Mouse (Mus musculus): ENCODE data around the gene Pqlc2. TPM values are rescaled to one million over a fixed set of nuclear protein-coding genes. Genes with fewer than 3 reads are reported as not detected.

Gene Pqlc2
- polyA plus RNA-seq, 1 experiment from 2014 or later: 15.0 TPM

GRCm38 (mm10) chr4:139258621-139259301 is 51.7 kb downstream of the Pqlc2 start:
- H3K9ac ChIP-seq: no peak overlapping the region

GRCm38 (mm10) chr4:139256708-139257107 is 53.8 kb downstream of the Pqlc2 start:
- 56% methylated on average over 8 of the region's 8 CpGs for WGBS
- peak overlapping the region; percentile 98; the same call in 1 of the 2 replicates for H3K27ac ChIP-seq
- ATAC-seq (ENCODE audit: insufficient number of reproducible peaks, insufficient read depth, low FRiP score, low TSS enrichment): no peak
- no peak overlapping the region for H3K4me2 ChIP-seq (replicated peaks)
- 0 out of 2 replicates have a peak overlapping the region, but pooled peaks have one; percentile 10 for H3K9ac ChIP-seq
- H3K9me3 ChIP-seq: no peaks in the 10 kb centered on the region
- no peak overlapping the region for H3K4me3 ChIP-seq
- peaks cover 28% of the 10 kb centered on the region for H3K36me3 ChIP-seq
- no peaks in the 10 kb centered on the region for H3K27me3 ChIP-seq
- H3K4me1 ChIP-seq: peaks cover 81% of the 10 kb centered on the region

More at GRCm38 (mm10) chr4:139258621-139259301, 51.7 kb downstream of the Pqlc2 start:
- Histone ChIP-seq H3K27me3 (no peaks in the 10 kb centered on the region), H3K4me2 (replicated peaks) (no peak overlapping the region), H3K9me3 (no peaks in the 10 kb centered on the region), H3K4me1 (peaks cover 72% of the 10 kb centered on the region), H3K4me3 (no peak overlapping the region), H3K36me3 (peaks cover 48% of the 10 kb centered on the region), H3K27ac (peak overlapping the region; percentile 98)
- 51% methylated on average over 6 of the region's 6 CpGs for WGBS
- ATAC-seq (ENCODE audit: insufficient number of reproducible peaks, insufficient read depth, low FRiP score, low TSS enrichment): peak; percentile 76

- H3K4me1 ChIP-seq: peaks cover 83% of the 10 kb centered on the region
- 84% methylated on average over 4 of the region's 4 CpGs for WGBS
- H3K4me3 ChIP-seq: no peak overlapping the region
- H3K9me3 ChIP-seq: no peaks in the 10 kb centered on the region
- ATAC-seq (ENCODE audit: insufficient number of reproducible peaks, insufficient read depth, low FRiP score, low TSS enrichment): no peak
- H3K4me2 ChIP-seq (replicated peaks): no peak overlapping the region
- H3K27me3 ChIP-seq: no peaks in the 10 kb centered on the region
- no peak overlapping the region for H3K9ac ChIP-seq
- H3K36me3 ChIP-seq: peaks cover 22% of the 10 kb centered on the region
- H3K27ac ChIP-seq: no peak overlapping the region
These were observed 54.4 kb downstream of the Pqlc2 start for GRCm38 (mm10) chr4:139256146-139256545.

- H3K36me3 ChIP-seq: peaks cover 13% of the 10 kb centered on the region; the same call in 1 of the 2 replicates
- no peak for ATAC-seq (ENCODE audit: insufficient number of reproducible peaks, insufficient read depth, low FRiP score, low TSS enrichment)
- H3K27me3 ChIP-seq: no peaks in the 10 kb centered on the region
- WGBS: 53% methylated on average over 9 of the region's 9 CpGs
- peak overlapping the region; percentile 91 for H3K27ac ChIP-seq
- H3K4me1 ChIP-seq: peaks cover 86% of the 10 kb centered on the region
- H3K4me3 ChIP-seq: no peak overlapping the region
- no peak overlapping the region for H3K9ac ChIP-seq
- H3K4me2 ChIP-seq (replicated peaks): no peak overlapping the region
- no peaks in the 10 kb centered on the region for H3K9me3 ChIP-seq
These were observed 57.3 kb downstream of the Pqlc2 start for GRCm38 (mm10) chr4:139253206-139253605.

GRCm38 (mm10) chr4:139252051-139252760 is 58.3 kb downstream of the Pqlc2 start:
- H3K27ac ChIP-seq: peak overlapping the region; percentile 91
- H3K4me2 ChIP-seq (replicated peaks): peak overlapping the region; percentile 14
- 0 out of 2 replicates have a peak overlapping the region, but pooled peaks have one; percentile 19 for H3K9ac ChIP-seq
- H3K9me3 ChIP-seq: no peaks in the 10 kb centered on the region
- H3K27me3 ChIP-seq: no peaks in the 10 kb centered on the region
- peak; percentile 78; the same call in 1 of the 2 replicates for ATAC-seq (ENCODE audit: insufficient number of reproducible peaks, insufficient read depth, low FRiP score, low TSS enrichment)
- H3K36me3 ChIP-seq: peaks cover 3% of the 10 kb centered on the region; the same call in 1 of the 2 replicates
- H3K4me3 ChIP-seq: no peak overlapping the region
- peaks cover 86% of the 10 kb centered on the region for H3K4me1 ChIP-seq
- WGBS: 17% methylated on average over 22 of the region's 22 CpGs

- Histone ChIP-seq H3K9ac (no peak overlapping the region), H3K4me3 (no peak overlapping the region), H3K27me3 (no peaks in the 10 kb centered on the region), H3K27ac (peak overlapping the region; percentile 91), H3K4me2 (replicated peaks) (no peak overlapping the region), H3K4me1 (peaks cover 86% of the 10 kb centered on the region), H3K36me3 (0 out of 2 replicates have a peak, but pooled peaks cover under 1% of the 10 kb centered on the region), H3K9me3 (no peaks in the 10 kb centered on the region)
- ATAC-seq (ENCODE audit: insufficient number of reproducible peaks, insufficient read depth, low FRiP score, low TSS enrichment): no peak
- WGBS: 54% methylated on average over 8 of the region's 8 CpGs
These were observed 59.6 kb downstream of the Pqlc2 start for GRCm38 (mm10) chr4:139250886-139251285.

GRCm38 (mm10) chr4:139250043-139250442 is 60.5 kb downstream of the Pqlc2 start:
- Histone ChIP-seq H3K36me3 (0 out of 2 replicates have a peak, but pooled peaks cover 7% of the 10 kb centered on the region), H3K9ac (no peak overlapping the region; the same call in 1 of the 2 replicates), H3K4me3 (no peak overlapping the region), H3K4me2 (replicated peaks) (no peak overlapping the region), H3K27ac (peak overlapping the region; percentile 91), H3K9me3 (no peaks in the 10 kb centered on the region), H3K27me3 (no peaks in the 10 kb centered on the region), H3K4me1 (peaks cover 92% of the 10 kb centered on the region)
- 38% methylated on average over 5 of the region's 5 CpGs for WGBS
- no peak for ATAC-seq (ENCODE audit: insufficient number of reproducible peaks, insufficient read depth, low FRiP score, low TSS enrichment)

GRCm38 (mm10) chr4:139248736-139249135 is 61.8 kb downstream of the Pqlc2 start:
- Histone ChIP-seq H3K9me3 (no peaks in the 10 kb centered on the region), H3K4me3 (no peak overlapping the region), H3K27ac (peak overlapping the region; percentile 91; the same call in 1 of the 2 replicates), H3K27me3 (no peaks in the 10 kb centered on the region), H3K4me1 (peaks cover 95% of the 10 kb centered on the region), H3K4me2 (replicated peaks) (no peak overlapping the region), H3K9ac (no peak overlapping the region), H3K36me3 (0 out of 2 replicates have a peak, but pooled peaks cover 10% of the 10 kb centered on the region)
- 85% methylated on average over 5 of the region's 5 CpGs for WGBS
- no peak for ATAC-seq (ENCODE audit: insufficient number of reproducible peaks, insufficient read depth, low FRiP score, low TSS enrichment)

GRCm38 (mm10) chr4:139247966-139248365 is 62.5 kb downstream of the Pqlc2 start:
- no peak overlapping the region for H3K4me3 ChIP-seq
- WGBS: 77% methylated on average over 7 of the region's 7 CpGs
- H3K4me1 ChIP-seq: peaks cover 93% of the 10 kb centered on the region
- H3K27ac ChIP-seq: peak overlapping the region; percentile 78; the same call in 1 of the 2 replicates
- no peak overlapping the region for H3K9ac ChIP-seq
- no peak overlapping the region for H3K4me2 ChIP-seq (replicated peaks)
- H3K27me3 ChIP-seq: no peaks in the 10 kb centered on the region
- no peak for ATAC-seq (ENCODE audit: insufficient number of reproducible peaks, insufficient read depth, low FRiP score, low TSS enrichment)
- H3K36me3 ChIP-seq: 0 out of 2 replicates have a peak, but pooled peaks cover 12% of the 10 kb centered on the region
- no peaks in the 10 kb centered on the region for H3K9me3 ChIP-seq

- no peak overlapping the region for H3K4me2 ChIP-seq (replicated peaks)
- 30% methylated on average over 7 of the region's 7 CpGs for WGBS
These were observed 64.2 kb downstream of the Pqlc2 start for GRCm38 (mm10) chr4:139246130-139246877.

GRCm38 (mm10) chr4:139245534-139245933 is 65.0 kb downstream of the Pqlc2 start:
- Histone ChIP-seq H3K4me1 (peaks cover 95% of the 10 kb centered on the region), H3K9ac (0 out of 2 replicates have a peak overlapping the region, but pooled peaks have one; percentile 7), H3K27ac (peak overlapping the region; percentile 78), H3K27me3 (no peaks in the 10 kb centered on the region), H3K9me3 (no peaks in the 10 kb centered on the region), H3K4me2 (replicated peaks) (no peak overlapping the region), H3K4me3 (no peak overlapping the region), H3K36me3 (peaks cover 27% of the 10 kb centered on the region)
- WGBS: 88% methylated on average over 2 of the region's 2 CpGs
- no peak for ATAC-seq (ENCODE audit: insufficient number of reproducible peaks, insufficient read depth, low FRiP score, low TSS enrichment)

More at GRCm38 (mm10) chr4:139246130-139246877, 64.2 kb downstream of the Pqlc2 start:
- Histone ChIP-seq H3K4me1 (peaks cover 95% of the 10 kb centered on the region), H3K36me3 (peaks cover 21% of the 10 kb centered on the region; the same call in 1 of the 2 replicates), H3K27me3 (no peaks in the 10 kb centered on the region), H3K27ac (peak overlapping the region; percentile 78), H3K9ac (no peak overlapping the region), H3K9me3 (no peaks in the 10 kb centered on the region), H3K4me3 (no peak overlapping the region)
- ATAC-seq (ENCODE audit: insufficient number of reproducible peaks, insufficient read depth, low FRiP score, low TSS enrichment): peak; percentile 65; the same call in 1 of the 2 replicates

Measured in embryonic facial prominence, embryonic 12.5 days (tissue).